Mouse (Mus musculus): ENCODE measurements around the gene Cd207.

- no peak for TF ChIP-seq CTCF (IDR thresholded peaks at IDR 0.05; ENCODE audit: borderline replicate concordance, insufficient read depth, low read depth, low read length)
- TF ChIP-seq POLR2A (IDR thresholded peaks at IDR 0.05; ENCODE audit: borderline replicate concordance, insufficient read depth, low read length): no peak
Measured at GRCm38 (mm10) chr6:83677757-83678156, at the start of gene Cd207.
